Mouse (Mus musculus): ENCODE results near the gene Uba52. TPM values are rescaled to one million over a fixed set of nuclear protein-coding genes. Genes with fewer than 3 reads are reported as not detected.
A peak's percentile ranks its signal among the peaks of the same experiment; 100 is the strongest.

The Uba52 gene
- polyA plus RNA-seq, 1 experiment from 2014 or later: 1,265 TPM

GRCm38 (mm10) chr8:70509281-70509952 is 1.2 kb downstream of the Uba52 start:
- WGBS: 10% methylated on average over 25 of the region's 25 CpGs

GRCm38 (mm10) chr8:70507027-70507393 is 3.6 kb downstream of the Uba52 start:
- no peaks in the 10 kb centered on the region for H3K9me3 ChIP-seq (replicated peaks; ENCODE audit: low read length)
- H3K9ac ChIP-seq (ENCODE audit: low read depth, low read length): no peak overlapping the region
- DNase-seq (ENCODE audit: low spot score): no peak
- no peak for TF ChIP-seq CTCF (IDR thresholded peaks at IDR 0.05; ENCODE audit: low read depth)
- ATAC-seq (replicated peaks; ENCODE audit: low FRiP score, low read depth): no peak
- WGBS: 68% methylated on average over 5 of the region's 5 CpGs
- no peak overlapping the region for H3K4me2 ChIP-seq (ENCODE audit: low read length)
- peaks cover 17% of the 10 kb centered on the region for H3K4me1 ChIP-seq (replicated peaks; ENCODE audit: insufficient read depth, low read length)
- H3K27ac ChIP-seq: no peak overlapping the region
- H3K36me3 ChIP-seq (ENCODE audit: insufficient read depth, low read length): peaks cover 8% of the 10 kb centered on the region
- no peak overlapping the region for H3K4me3 ChIP-seq (replicated peaks; ENCODE audit: low read depth, low read length)
- H3K27me3 ChIP-seq (ENCODE audit: insufficient read depth, low read length): peaks cover 8% of the 10 kb centered on the region

More at GRCm38 (mm10) chr8:70509281-70509952, 1.2 kb downstream of the Uba52 start:
- peak overlapping the region; percentile 95 for H3K4me2 ChIP-seq (ENCODE audit: low read length)
- ATAC-seq (replicated peaks; ENCODE audit: low FRiP score, low read depth) (no peak), DNase-seq (ENCODE audit: low spot score) (no peak)
- peaks cover 13% of the 10 kb centered on the region for H3K36me3 ChIP-seq (ENCODE audit: insufficient read depth, low read length)
- no peaks in the 10 kb centered on the region for H3K9me3 ChIP-seq (replicated peaks; ENCODE audit: low read length)
- H3K9ac ChIP-seq (ENCODE audit: low read depth, low read length): peak overlapping the region; percentile 98
- TF ChIP-seq CTCF (IDR thresholded peaks at IDR 0.05; ENCODE audit: low read depth): no peak
- H3K27ac ChIP-seq: peak overlapping the region; percentile 93
- peaks cover 13% of the 10 kb centered on the region for H3K4me1 ChIP-seq (replicated peaks; ENCODE audit: insufficient read depth, low read length)
- no peaks in the 10 kb centered on the region for H3K27me3 ChIP-seq (ENCODE audit: insufficient read depth, low read length)
- peak overlapping the region; percentile 84 for H3K4me3 ChIP-seq (replicated peaks; ENCODE audit: low read depth, low read length)

- H3K4me1 ChIP-seq (replicated peaks; ENCODE audit: insufficient read depth, low read length): peaks cover 19% of the 10 kb centered on the region
- whole genome bisulfite sequencing: 3% methylated on average over 40 of the region's 40 CpGs
Observed at GRCm38 (mm10) chr8:70506328-70507026, 4.1 kb downstream of the Uba52 start, which contains the start of gene Rex1bd. TSS of gene Rex1bd (minus strand) at chr8:70506752.

GRCm38 (mm10) chr8:70505698-70506327 is 4.8 kb downstream of the Uba52 start:
- no peak for DNase-seq (ENCODE audit: low spot score)
- Histone ChIP-seq H3K9ac (ENCODE audit: low read depth, low read length) (peak overlapping the region; percentile 82), H3K4me3 (replicated peaks; ENCODE audit: low read depth, low read length) (peak overlapping the region; percentile 77), H3K27ac (peak overlapping the region; percentile 89), H3K4me1 (replicated peaks; ENCODE audit: insufficient read depth, low read length) (peaks cover 21% of the 10 kb centered on the region), H3K4me2 (ENCODE audit: low read length) (peak overlapping the region; percentile 78), H3K36me3 (ENCODE audit: insufficient read depth, low read length) (peaks cover 8% of the 10 kb centered on the region), H3K9me3 (replicated peaks; ENCODE audit: low read length) (no peaks in the 10 kb centered on the region), H3K27me3 (ENCODE audit: insufficient read depth, low read length) (peaks cover 20% of the 10 kb centered on the region)
- peak; percentile 12 for ATAC-seq (replicated peaks; ENCODE audit: low FRiP score, low read depth)
- 38% methylated on average over 32 of the region's 32 CpGs for WGBS
- no peak for TF ChIP-seq CTCF (IDR thresholded peaks at IDR 0.05; ENCODE audit: low read depth)

More at GRCm38 (mm10) chr8:70506328-70507026, 4.1 kb downstream of the Uba52 start, which contains the start of gene Rex1bd:
- peak; percentile 98 for DNase-seq (ENCODE audit: low spot score)
- peak; percentile 94 for TF ChIP-seq CTCF (IDR thresholded peaks at IDR 0.05; ENCODE audit: low read depth)
- Histone ChIP-seq H3K27me3 (ENCODE audit: insufficient read depth, low read length) (peaks cover 14% of the 10 kb centered on the region), H3K36me3 (ENCODE audit: insufficient read depth, low read length) (peaks cover 8% of the 10 kb centered on the region), H3K27ac (peak within 1 kb of the TSS; percentile 89), H3K9ac (ENCODE audit: low read depth, low read length) (peak within 1 kb of the TSS; percentile 82), H3K9me3 (replicated peaks; ENCODE audit: low read length) (no peaks in the 10 kb centered on the region), H3K4me2 (ENCODE audit: low read length) (peak within 1 kb of the TSS; percentile 78), H3K4me3 (replicated peaks; ENCODE audit: low read depth, low read length) (peak within 1 kb of the TSS; percentile 77)
- peak; percentile 88 for ATAC-seq (replicated peaks; ENCODE audit: low FRiP score, low read depth)

- H3K9ac ChIP-seq (ENCODE audit: low read depth, low read length): no peak overlapping the region
- H3K4me1 ChIP-seq (replicated peaks; ENCODE audit: insufficient read depth, low read length): peaks cover 24% of the 10 kb centered on the region
Observed at GRCm38 (mm10) chr8:70504851-70505250, 5.8 kb downstream of the Uba52 start.

GRCm38 (mm10) chr8:70504291-70504716 is 6.3 kb downstream of the Uba52 start:
- Histone ChIP-seq H3K9me3 (replicated peaks; ENCODE audit: low read length) (no peaks in the 10 kb centered on the region), H3K4me3 (replicated peaks; ENCODE audit: low read depth, low read length) (no peak overlapping the region), H3K4me2 (ENCODE audit: low read length) (no peak overlapping the region), H3K36me3 (ENCODE audit: insufficient read depth, low read length) (peaks cover 8% of the 10 kb centered on the region), H3K4me1 (replicated peaks; ENCODE audit: insufficient read depth, low read length) (peaks cover 24% of the 10 kb centered on the region), H3K9ac (ENCODE audit: low read depth, low read length) (no peak overlapping the region), H3K27me3 (ENCODE audit: insufficient read depth, low read length) (peaks cover 31% of the 10 kb centered on the region), H3K27ac (no peak overlapping the region)
- WGBS: 41% methylated on average over 16 of the region's 16 CpGs
- ATAC-seq (replicated peaks; ENCODE audit: low FRiP score, low read depth) (no peak), DNase-seq (ENCODE audit: low spot score) (no peak)
- TF ChIP-seq CTCF (IDR thresholded peaks at IDR 0.05; ENCODE audit: low read depth): no peak

More at GRCm38 (mm10) chr8:70504851-70505250, 5.8 kb downstream of the Uba52 start:
- 61% methylated on average over 3 of the region's 3 CpGs for WGBS
- H3K4me3 ChIP-seq (replicated peaks; ENCODE audit: low read depth, low read length): no peak overlapping the region
- no peak for ATAC-seq (replicated peaks; ENCODE audit: low FRiP score, low read depth)
- no peak overlapping the region for H3K27ac ChIP-seq
- no peak overlapping the region for H3K4me2 ChIP-seq (ENCODE audit: low read length)
- H3K36me3 ChIP-seq (ENCODE audit: insufficient read depth, low read length): peaks cover 8% of the 10 kb centered on the region
- peak; percentile 90 for TF ChIP-seq CTCF (IDR thresholded peaks at IDR 0.05; ENCODE audit: low read depth)
- H3K9me3 ChIP-seq (replicated peaks; ENCODE audit: low read length): no peaks in the 10 kb centered on the region
- H3K27me3 ChIP-seq (ENCODE audit: insufficient read depth, low read length): peaks cover 27% of the 10 kb centered on the region
- peak; percentile 83 for DNase-seq (ENCODE audit: low spot score)
